In the genomic region with DNA sequence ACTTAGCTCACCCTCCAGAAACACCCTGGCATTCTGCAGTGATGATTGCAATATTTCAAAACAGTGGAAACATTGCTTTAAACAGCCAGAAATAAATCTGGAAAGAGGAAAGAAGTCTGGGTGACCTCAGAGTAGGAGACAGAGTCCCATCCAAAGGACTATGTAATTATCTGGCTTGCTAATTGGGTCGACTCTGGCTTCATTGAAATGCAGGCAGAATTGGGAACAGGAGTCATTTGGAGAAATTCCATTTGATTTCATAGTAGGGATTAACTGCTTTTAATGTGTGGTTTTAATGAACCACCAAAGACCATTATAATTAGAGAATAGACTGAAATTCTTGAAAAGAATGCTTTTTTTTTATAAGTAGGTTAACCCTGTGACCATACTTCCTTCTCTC, we compare ENCODE assay signal across 21 mouse cellular contexts.
DNase-seq lines count a peak whose midpoint lies in the region; ATAC-seq lines count a peak whose summit lies in the region.
"Had no signal": no experiment of that assay in that cellular context is flagged by ENCODE, and none has a peak within 500 bp of the region (broad histone marks: within the 10 kb centered on the region; RNA-seq: fewer than 3 reads in every experiment).

No protein-coding gene starts in this region.

- H3K27me3 ChIP-seq in forebrain, embryonic 14.5 days (replicated peaks; ENCODE audit: control insufficient read depth, insufficient read depth, low read length), result no peaks in the 10 kb centered on the region
- no peaks in the 10 kb centered on the region for H3K27me3 ChIP-seq in forebrain, embryonic 15.5 days
- H3K27me3 ChIP-seq in heart, embryonic 10.5 days (ENCODE audit: insufficient read depth, poor library complexity, severe bottlenecking), result no peaks in the 10 kb centered on the region
- H3K27me3 ChIP-seq: CH12.LX; embryonic facial prominence, embryonic 12.5 days; forebrain, embryonic 13.5 days had no signal

- DNase-seq in forebrain, embryonic 14.5 days (ENCODE audit: low spot score), result peak; percentile 59
- peak; percentile 14 for DNase-seq in lung, postnatal 10 days
- no peak for DNase-seq in lung, postnatal 36 days
- no peak for DNase-seq in heart, embryonic 10.5 days (ENCODE audit: low spot score)
- DNase-seq: adrenal gland, adult 2 months; adrenal gland, postnatal 10 days; adrenal gland, postnatal 25 days; B cell, adult 2 months; cerebellum, adult 11-12 months; cerebellum, adult 2 months; cerebellum, adult 9-10 months; cerebellum, postnatal 10 days; cerebellum, postnatal 25 days; forebrain, postnatal 0 days had no signal

- H3K36me3 ChIP-seq in forebrain, embryonic 14.5 days (ENCODE audit: control insufficient read depth, insufficient read depth, low read length), result peaks cover 20% of the 10 kb centered on the region
- H3K36me3 ChIP-seq in forebrain, embryonic 15.5 days, result peaks cover 4% of the 10 kb centered on the region
- peaks cover 5% of the 10 kb centered on the region; the same call in 1 of the 2 replicates for H3K36me3 ChIP-seq in heart, embryonic 10.5 days
- H3K36me3 ChIP-seq: G1E had no signal

- WGBS in forebrain, embryonic 14.5 days, result 16% methylated on average over 1 of the region's 1 CpGs
- 11% methylated on average over 1 of the region's 1 CpGs for WGBS in forebrain, embryonic 15.5 days
- WGBS in heart, embryonic 10.5 days, result 83% methylated on average over 1 of the region's 1 CpGs

- no peak overlapping the region for H3K4me3 ChIP-seq in forebrain, embryonic 14.5 days (ENCODE audit: low read depth, low read length)
- H3K4me3 ChIP-seq in forebrain, embryonic 15.5 days, result no peak overlapping the region
- no peak overlapping the region for H3K4me3 ChIP-seq in heart, embryonic 10.5 days
- H3K4me3 ChIP-seq: embryonic facial prominence, embryonic 10.5 days; embryonic facial prominence, embryonic 12.5 days; forebrain, embryonic 13.5 days had no signal

- no peaks in the 10 kb centered on the region for H3K9me3 ChIP-seq in forebrain, embryonic 14.5 days (replicated peaks; ENCODE audit: control insufficient read depth, low read length)
- no peaks in the 10 kb centered on the region for H3K9me3 ChIP-seq in forebrain, embryonic 15.5 days
- no peaks in the 10 kb centered on the region for H3K9me3 ChIP-seq in heart, embryonic 10.5 days
- H3K9me3 ChIP-seq: embryonic facial prominence, embryonic 10.5 days; embryonic facial prominence, embryonic 12.5 days had no signal

- ATAC-seq in forebrain, embryonic 14.5 days, result no peak
- ATAC-seq in forebrain, embryonic 15.5 days (replicated peaks), result no peak
- ATAC-seq: CD4-positive, CD25-positive, alpha-beta regulatory T cell, adult 4 months; forebrain, embryonic 13.5 days; forebrain, postnatal 0 days had no signal

- H3K4me2 ChIP-seq in forebrain, embryonic 14.5 days (ENCODE audit: low read length), result no peak overlapping the region
- H3K4me2 ChIP-seq in forebrain, embryonic 15.5 days (replicated peaks), result no peak overlapping the region
- H3K4me2 ChIP-seq: embryonic facial prominence, embryonic 12.5 days; forebrain, embryonic 13.5 days had no signal

- H3K9ac ChIP-seq in forebrain, embryonic 14.5 days (ENCODE audit: low read length), result no peak overlapping the region
- H3K9ac ChIP-seq in forebrain, embryonic 15.5 days (replicated peaks), result no peak overlapping the region
- H3K9ac ChIP-seq: embryonic facial prominence, embryonic 12.5 days; forebrain, embryonic 13.5 days; forebrain, postnatal 0 days had no signal

- no peak overlapping the region for H3K27ac ChIP-seq in forebrain, embryonic 14.5 days (ENCODE audit: low read depth, low read length)
- no peak overlapping the region for H3K27ac ChIP-seq in forebrain, embryonic 15.5 days (replicated peaks)
- H3K27ac ChIP-seq in heart, embryonic 10.5 days, result no peak overlapping the region
- H3K27ac ChIP-seq: embryonic facial prominence, embryonic 10.5 days; embryonic facial prominence, embryonic 12.5 days; forebrain, embryonic 13.5 days had no signal

- peaks cover 20% of the 10 kb centered on the region for H3K4me1 ChIP-seq in forebrain, embryonic 14.5 days (ENCODE audit: control insufficient read depth, insufficient read depth, low read length)
- H3K4me1 ChIP-seq in forebrain, embryonic 15.5 days, result peaks cover 32% of the 10 kb centered on the region
- peaks cover 24% of the 10 kb centered on the region for H3K4me1 ChIP-seq in heart, embryonic 10.5 days

Comparison
In these comparisons a context has a peak if more than half of its experiments do, and no peak if none do; other contexts are left out.
1. DNase-seq: peak in forebrain, embryonic 14.5 days (single experiment) and lung, postnatal 10 days (single experiment); none in lung, postnatal 36 days (single experiment) and heart, embryonic 10.5 days (single experiment).